Mouse (Mus musculus): ENCODE measurements at regions not wholly inside any gene's neighbourhood (a gene's known extent, or its start where the extent isn't known, plus 50 kb on each side); places are given as distances from the start of the nearest gene placed in this dataset.

DNA sequence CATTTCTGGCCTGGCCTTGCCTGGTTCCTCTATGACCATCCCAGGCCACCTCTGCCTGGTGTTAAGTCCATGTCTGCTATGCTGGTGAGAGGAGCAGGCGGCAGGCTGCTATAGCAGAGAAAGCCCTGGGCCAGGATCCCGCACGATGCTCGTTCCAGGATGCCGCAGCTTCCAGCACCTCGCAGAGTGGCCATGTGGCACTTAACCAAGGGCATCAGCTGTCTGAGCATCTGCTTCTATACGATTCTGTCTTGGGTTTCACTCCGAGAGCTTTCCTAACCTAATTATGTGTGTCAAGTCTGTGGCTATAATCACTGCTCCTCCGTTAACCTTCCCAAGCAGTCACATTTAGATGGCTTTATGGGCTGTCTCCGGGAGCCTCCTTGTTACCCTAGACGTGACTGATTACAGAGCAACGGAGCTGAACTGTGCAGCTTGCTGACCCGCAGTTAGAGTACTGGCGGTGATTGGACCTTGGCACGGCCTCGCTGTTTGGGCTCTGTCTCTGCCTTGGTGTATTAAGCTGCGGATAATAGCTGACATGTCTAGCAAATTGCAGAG lies 64.4 kb downstream of the Ackr3 start:
- no peak for DNase-seq (ENCODE audit: low read depth)

DNA sequence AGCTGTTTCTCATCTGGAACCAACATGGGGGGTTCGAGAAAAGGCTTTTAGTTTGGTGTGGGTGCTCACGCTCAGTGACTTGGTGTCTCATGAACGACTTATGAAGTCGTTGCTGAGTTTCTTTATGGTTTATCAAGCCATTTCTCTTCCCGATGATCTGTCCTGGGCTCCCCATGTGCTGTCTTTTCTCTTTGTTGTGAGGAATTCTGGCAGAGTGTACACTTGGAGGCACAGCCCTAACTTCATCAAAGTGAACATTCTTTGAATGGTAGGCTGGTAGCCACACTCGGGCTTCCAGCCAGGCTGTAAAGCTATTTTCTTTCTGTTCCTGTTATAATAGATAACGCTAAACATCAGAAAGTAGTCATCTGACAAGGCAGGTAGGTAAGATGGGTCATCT lies 65.2 kb downstream of the Ackr3 start:
- DNase-seq (ENCODE audit: low read depth), result no peak

DNA sequence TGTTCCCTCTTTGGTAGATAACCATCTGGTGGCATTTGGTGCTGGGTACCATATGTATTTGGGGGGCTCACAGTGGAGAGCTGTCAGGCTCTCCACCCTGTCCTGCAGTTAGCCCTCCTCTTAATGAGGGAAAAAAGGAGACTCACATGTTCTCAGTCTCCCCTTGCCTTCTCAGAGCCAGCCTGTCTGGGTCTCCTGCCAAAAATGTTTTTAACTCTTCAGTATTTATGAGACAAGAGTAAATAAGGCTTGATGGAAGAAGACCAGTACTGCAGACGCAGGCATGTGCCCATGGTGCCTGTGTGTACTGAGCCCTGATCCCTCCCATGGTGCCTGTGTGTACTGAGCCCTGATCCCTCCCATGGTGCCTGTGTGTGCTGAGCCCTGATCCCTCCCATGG lies 66.1 kb downstream of the Ackr3 start:
- DNase-seq (ENCODE audit: low read depth), result no peak

DNA sequence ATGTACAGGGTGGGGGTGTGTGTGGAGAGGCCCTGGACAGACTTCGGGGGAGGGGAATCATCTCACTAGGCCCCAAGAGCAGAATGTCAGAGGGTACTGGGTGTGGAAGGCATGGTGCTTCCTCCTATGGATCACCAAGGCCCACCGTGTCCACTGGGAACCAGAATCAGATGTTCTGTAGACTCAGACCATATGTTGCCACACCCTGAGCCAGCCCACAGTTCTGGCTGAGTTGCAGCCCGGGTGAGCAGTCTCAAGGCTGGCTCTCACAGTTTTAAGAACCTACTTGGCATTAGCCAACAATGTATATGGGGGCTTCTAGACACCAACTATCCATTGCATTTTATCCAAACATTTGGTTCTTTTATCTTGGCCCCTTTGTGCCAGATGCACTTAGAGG lies 67.5 kb downstream of the Ackr3 start:
- DNase-seq (ENCODE audit: low read depth), result no peak

DNA sequence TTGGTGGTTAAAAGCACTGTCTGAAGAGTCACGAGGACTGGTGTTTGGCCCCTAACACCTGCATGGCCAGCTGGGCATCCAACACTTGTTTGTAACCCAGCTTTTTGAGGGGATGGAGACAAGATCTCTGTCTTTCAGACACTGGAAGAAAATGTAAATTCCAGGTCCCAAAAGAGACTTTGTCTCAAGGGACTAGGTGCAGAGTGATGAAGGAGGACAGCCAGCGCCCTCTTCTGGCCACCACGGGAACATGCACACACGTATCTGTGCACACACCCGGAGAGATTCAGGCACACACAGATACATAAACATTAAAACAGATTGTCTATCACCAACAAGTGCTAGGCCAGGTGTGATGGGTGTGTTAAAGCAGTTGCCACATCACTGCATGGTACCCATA lies 68.6 kb downstream of the Ackr3 start:
- no peak for DNase-seq (ENCODE audit: low read depth)

DNA sequence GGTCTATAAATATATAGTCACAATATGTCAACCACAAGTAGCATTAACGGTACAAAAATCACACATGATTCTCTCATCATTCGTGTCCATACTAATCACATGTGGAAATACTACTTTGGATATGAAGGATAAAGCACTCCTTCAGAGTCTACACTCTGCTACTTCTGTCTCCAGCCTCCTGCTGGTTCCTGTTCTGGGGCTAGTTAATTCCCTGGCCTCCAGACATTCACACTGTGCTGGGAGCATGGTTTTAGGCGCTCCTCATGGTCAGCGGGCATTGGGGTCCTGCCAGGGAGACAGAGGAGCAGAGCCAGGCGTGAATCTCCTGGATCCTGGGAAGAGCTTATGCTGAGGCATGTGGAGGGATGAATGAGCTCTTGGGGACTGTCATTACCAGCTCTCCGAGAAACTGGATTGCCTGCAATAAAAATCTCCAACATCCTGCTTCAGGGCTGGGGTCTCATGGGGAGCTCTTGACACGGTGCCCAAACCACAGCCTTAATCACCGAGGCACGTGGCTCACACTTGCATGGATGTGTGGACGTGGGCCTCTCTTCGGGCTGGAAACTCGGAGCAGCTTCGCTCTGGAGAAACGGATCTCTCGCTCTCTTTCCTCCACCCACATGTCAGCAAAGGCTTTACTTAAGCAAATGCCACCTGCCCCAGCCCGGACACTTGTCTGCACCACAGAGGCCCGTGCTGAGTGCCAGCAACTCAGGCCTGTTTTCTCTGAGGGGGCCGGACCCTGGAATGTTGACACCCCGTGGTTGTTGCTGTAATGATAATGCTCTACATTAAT lies 69.2 kb downstream of the Ackr3 start:
- DNase-seq (ENCODE audit: low read depth), result no peak

DNA sequence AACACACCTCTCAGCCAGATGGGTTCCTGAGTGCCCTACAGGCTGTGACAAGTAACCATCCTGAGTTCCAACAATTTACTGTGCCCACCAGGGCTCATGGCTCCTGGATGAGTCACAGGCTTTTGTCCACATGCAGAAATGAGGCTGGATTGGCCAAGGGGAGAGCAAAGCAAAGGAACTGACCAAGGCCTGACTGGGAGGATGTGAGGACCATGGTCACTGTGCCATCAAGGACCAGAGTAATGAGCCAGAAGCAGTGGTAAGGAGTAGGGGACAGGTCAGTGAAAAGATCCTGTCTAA lies 69.8 kb downstream of the Ackr3 start:
- DNase-seq (ENCODE audit: low read depth), result no peak

DNA sequence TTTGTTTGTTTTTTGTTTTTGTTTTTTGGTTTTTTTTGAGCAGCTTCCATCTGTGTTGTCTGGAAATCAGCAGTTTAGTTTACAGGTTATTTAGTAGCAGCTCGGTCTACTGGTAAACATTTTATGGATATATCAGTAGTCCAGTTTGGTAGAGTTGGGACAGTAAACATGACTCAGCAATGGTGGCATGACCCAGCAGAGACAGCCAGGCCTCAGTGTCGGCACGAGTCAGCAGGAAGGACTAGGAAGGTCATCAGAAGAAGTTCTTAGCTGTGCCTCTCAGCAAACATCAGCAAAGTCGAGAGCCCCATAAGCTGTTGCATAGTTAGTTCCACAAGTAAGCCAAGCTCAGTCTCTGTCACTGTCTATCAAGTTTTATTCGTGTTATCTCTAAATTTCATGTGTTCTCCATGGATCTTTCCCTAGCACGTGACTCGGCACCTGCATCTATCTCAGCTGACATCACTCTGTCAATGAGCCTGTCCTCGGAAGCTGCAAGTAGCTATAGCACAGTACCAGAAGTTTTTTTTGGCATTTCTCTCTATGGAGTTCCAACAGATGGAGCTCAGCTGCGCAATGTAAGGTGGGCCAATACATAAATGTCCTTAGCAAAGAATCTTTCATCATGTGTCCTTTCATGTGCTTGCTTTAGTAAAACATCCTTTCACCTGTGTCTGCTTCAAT lies 71.3 kb downstream of the Ackr3 start:
- DNase-seq (ENCODE audit: low read depth), result no peak

DNA sequence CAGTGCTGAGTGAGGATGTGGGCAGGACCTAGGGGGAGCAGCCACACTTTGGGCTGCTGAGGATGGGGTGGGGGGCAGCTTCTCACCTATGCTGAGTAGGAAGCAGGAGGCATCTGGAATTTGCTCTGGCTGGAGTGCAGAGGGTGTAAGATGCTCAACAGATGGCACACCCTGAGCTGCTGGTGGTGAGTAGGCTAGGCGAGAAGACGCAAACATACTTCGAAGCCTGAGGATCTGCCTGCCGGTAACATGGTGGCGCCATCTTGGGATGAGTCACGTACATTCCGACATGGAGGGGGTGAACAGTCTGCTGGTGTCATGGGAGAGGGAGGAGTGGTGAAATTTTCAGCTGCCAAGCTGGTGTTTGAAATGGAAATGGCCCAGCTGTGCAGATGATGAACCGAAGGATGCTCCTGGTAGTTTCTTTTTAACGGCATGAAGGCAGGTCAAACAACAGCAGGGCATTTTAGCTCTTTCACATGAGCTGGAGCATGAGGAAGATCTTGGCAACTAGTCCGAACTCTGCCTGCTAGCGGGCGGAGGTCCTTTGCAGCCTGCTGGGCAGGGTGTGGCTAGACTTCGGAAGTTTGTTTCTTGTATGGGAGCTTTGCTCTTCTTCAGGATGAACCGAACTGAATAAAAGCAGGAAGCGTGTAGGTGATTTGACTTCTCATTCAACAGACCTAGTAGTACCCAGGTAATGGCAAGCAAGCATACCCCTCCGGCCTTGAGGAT lies 72.2 kb downstream of the Ackr3 start:
- DNase-seq (ENCODE audit: low read depth), result no peak

DNA sequence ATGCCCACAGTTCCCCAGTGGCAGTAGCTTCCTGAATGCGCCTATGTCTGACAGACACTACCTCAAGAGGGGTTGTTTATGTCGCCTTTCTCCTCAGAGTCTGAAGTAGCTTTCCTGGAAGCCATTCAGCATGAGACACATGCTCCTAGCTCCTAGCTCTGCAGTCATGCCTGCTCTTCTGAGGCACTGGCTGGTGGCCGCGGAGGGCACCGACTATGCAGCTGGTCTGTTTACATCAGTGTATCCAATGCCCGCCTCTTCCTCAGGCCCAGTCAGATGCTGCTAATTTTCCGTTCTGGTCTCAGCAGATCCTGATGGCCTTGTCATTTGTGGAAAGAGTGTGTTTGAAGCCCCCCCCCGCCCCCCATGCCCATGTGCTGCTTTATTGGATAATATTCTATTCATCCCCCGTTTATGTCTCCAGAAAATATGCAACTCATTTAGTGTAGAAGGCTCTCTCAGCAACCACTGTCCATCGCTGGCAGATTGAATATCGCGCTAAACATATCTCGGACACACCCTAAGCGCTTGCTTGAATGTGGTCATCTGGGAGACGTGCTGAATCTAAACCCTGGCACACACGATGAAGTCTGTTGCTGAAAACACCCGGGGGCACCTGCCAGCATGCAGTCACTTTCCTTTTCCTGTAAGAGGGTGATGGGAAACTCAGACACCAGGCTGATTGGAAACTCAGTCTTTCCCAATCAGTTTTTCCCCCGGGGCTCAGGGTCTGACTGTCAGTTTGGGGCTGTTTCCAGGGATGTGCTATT lies 73.9 kb downstream of the Ackr3 start:
- DNase-seq (ENCODE audit: low read depth), result no peak

DNA sequence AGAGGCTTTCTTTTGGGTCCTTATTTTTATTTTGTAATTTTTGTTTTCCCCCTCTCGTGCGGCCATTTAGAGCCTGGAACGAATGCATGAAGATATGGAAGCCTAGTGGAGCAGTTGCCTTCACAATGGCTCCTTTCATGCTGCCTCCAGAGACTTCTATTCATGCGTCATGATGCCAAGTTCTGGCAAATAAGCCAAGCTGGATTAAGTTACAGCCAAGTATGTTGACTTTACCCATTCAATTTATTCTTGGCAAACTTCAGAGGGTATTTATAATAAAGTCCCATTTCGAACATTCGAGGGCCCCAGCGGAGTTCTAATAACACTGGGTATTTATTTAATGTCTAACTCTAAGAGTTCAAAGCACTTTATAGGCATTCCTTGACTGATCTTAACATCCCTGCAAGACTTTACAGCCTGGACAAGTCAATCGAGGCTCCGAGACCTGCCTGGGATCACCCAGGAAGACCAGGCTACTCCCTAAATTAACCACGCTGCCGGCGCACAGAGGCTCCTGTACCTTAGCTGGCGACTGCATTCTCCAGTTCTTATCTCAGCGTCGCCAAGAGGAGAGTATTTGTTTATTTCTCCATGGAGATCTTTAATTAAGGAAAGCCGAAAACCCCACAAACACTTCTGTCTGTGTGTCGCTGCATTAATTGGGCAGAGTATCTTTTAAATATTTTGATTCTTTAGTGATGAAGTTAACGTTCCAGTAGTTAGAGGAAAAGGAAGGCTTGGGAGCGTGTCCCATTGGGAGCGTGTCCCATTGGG lies 75.5 kb downstream of the Ackr3 start:
- no peak for DNase-seq (ENCODE audit: low read depth)

DNA sequence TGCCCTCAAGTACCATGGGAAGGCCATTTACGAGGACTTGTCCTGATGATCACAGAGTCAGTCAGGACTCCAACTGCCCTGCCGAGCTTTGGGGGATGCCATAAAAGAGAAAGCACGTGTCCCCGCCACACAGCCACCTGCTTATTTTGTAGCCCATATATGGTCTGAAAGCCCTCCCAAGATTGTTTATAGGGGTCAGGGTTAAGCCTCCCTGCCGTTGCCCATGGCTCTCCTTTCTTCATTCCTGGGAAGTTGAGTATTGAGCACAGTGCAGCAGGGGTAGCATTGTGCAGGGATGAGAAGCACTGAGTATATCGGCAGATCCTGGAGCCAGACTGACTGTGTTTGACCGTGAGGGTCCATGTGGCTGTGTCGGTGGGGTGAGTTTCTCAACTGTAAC lies 76.4 kb downstream of the Ackr3 start:
- DNase-seq (ENCODE audit: low read depth), result no peak

DNA sequence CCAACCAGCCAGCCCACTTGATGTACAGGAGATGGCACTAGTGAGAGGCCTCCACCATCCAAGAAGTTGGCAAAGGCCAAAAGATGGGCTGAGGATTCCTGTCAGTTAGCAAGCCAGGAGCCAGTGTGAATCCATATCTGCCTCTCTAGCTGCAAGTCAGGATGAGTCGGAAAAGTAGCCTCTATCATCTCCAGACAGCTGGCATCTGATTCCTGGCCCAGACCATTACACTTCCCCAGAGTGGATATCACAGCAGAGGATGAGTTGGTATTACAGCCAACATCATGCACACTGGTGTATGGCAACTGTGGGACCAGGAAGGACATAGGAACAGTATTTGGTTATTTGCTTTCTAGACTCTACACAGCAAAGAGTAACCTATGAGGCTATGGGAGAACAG lies 77.5 kb downstream of the Ackr3 start:
- no peak for DNase-seq (ENCODE audit: low read depth)

DNA sequence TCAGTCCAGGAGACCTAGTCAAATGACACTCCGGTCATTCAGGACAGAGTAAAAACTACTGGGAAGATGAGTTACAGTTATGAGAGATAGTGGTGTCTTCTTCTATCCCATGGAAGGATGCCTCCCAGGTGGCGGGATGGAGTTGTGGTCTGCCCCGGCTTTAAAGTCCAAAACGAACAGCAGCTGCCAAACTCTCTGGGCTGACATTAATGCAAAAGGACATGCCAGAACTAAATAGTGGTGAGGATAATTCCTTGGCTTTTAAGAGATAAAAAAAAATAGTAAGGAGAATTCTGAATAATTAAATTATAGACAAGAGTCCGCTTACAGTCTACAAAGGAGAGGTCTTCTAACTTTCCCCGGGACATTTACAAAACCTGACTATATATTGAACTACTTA lies 78.2 kb downstream of the Ackr3 start:
- no peak for DNase-seq (ENCODE audit: low read depth)

DNA sequence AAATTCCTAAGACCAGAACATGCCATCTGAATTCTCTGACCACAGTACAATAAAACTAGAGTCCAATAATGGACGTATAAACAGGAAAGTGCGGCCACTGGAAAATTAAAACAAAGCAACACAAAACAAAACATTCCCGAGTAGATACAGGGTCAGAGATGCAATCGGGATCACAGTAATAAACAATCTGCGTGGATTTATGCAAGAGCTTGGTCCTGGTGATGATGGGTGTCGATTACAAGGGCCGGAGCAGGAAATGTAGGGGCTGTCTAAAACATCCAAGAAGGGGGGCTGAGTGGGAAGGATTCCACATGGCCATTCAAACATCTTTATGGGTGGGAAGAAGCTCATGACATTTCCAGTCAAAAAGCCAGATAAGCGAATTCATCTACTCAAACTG lies 78.6 kb downstream of the Ackr3 start:
- no peak for DNase-seq (ENCODE audit: low read depth)

DNA sequence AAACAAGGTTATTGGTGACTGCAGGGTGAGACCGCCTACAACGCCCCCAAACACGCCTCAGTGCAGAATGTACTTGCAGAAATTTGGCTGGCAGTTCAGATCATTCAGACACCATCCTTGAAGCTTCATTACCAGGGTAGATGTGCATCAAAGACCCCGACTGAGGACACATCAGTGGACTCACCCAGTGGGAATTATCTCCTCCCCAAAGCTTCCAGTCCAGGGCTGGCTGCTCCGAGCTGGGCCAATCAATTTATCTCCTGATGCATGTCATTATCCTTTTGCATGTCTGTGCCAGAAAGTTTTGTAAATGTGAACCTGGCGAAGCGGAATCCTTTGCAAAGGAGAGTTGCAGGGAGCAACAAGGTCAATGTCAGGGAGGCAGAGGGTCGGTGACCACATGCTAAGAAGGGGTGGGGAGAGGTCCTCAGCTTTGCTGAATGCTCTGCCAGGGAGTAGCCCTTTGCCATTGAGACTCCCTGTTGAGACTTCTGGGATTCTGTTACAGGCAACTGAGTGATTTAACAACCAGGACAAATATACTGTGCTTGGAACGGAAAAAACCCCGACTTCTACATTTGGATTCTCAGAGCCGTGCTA lies 79.5 kb downstream of the Ackr3 start:
- DNase-seq (ENCODE audit: low read depth), result no peak

DNA sequence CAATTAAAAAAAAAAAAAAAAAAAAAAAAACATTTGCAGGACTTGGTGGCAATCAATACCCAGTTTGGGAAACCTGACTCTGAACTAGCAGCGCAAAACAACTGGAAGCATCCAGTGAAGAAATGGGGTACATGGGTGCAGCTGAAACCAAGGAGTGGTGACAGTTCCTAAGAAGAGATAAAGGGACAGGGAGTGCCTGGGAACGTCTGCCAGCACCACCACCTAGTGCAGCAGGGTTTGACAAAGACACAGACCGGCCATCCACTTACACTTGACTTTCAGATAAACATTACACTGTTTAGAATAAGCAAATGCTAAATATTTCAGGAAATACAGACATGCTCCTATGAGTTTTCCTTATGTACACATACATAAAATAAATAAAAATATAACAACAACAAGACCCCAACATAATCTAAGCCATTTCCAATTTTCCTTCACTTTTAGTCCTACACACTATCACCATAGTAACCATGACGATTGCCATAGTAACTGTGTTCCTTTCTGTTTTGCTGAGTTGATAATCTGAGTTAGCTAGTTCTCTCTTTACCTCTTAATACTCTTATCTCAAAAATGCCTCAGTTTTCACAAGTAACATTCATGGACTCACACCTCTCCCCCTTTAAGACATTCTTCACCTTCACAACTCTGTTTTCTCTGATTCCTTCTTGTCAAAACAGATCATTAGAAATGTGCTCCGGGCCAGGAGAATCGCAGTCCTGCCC lies 80.3 kb downstream of the Ackr3 start:
- no peak for DNase-seq (ENCODE audit: low read depth)

DNA sequence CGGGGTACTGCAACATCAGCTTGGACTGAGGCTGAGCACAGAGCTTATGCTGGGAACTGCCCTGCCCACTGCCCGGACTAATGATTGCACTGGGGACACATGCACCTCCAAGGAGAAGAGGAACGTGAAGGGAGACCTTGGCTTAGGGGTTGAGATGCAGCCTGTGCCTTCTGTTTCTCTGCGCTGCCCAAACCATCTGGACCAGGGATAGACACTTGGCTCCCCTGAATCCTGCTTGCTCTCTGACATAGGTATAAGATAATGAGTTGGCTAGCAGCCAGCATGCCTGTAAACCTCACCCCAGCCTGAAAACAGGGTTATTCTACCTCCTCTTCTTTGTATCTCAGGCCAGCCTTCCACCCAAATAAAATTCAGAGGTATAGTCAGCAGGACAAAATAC lies 81.5 kb downstream of the Ackr3 start:
- DNase-seq (ENCODE audit: low read depth), result no peak

DNA sequence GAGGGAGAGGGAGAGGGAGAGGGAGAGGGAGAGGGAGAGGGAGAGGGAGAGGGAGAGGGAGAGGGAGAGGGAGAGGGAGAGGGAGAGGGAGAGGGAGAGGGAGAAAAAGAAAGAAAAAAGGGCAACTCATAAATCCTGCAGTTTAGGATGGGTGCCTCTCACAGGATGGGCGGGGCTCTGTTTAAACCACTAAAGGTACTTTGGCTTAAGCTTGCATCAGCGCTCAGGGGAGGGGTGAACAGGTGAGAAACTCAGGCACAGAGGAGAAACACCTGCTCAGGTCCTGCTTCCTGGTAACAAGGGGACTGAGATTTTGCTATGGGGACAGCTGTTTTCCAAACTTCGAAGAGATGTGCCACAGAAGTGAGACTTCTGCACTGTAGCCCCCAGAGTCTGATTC lies 83.5 kb downstream of the Ackr3 start:
- DNase-seq (ENCODE audit: low read depth), result no peak

Data from induced T-regulatory cell, adult 2 months (primary cell).